Mouse (Mus musculus) retina, postnatal 1 day (tissue): ENCODE data around the gene Pafah1b2.
A peak's percentile ranks its signal among the peaks of the same experiment; 100 is the strongest.

ENCODE experiments used
- DNase-seq: peaks from one replicate; pipeline ENCODE4 v3.0.0-alpha.2; 2012

Gene Pafah1b2

DNA sequence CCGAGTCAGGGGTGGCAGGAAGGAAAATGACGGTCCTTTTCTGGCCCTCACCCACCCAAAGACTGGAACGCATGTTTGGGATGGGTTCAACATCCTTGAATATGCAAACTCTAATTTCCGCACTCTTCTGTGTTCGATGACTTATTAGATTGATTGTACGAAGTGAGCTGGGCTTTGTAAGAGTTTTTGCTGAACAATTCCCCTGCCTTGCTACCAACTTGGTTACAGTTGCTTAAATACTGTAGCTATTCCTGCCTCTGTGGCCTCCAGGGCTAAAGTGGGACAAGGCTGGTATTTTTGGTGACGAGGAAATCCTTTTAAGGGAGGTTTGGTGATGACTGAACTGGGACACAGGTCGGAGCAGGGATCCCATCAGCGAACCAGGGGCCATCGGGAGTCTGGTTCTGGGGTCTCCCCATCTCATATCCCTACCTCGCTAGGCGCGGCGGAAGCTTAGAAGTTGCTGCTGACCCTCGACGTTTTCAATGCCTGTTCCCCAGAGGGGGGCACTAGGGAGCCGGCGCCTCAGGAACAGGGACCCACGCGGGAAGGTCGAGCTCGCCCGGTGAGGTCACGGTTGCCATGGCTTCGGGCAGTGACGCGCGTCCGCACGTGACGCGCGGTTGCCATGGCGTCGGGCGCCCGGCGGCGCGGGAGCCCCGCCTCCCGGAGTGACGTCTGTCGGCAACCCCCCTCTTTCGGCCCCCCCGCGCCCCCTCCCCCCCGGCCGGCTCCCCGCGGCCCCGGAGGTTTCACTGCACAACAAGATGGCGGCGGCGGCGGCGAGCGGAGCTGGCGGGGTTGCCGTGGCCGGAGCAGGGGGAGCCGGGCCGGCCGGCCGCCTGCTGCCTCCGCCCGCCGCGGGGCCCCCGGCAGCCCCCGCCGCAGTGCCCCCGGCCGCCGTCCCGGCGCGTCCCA, at the start of gene Pafah1b2, which contains the start of gene Sik3:
Gene Pafah1b2 (minus strand): TSS at position 600 of the 918 bp plus-strand sequence.
Gene Sik3 (plus strand): TSS at position 730 of the 918 bp plus-strand sequence.
- DNase-seq, result peak; percentile 97

DNA sequence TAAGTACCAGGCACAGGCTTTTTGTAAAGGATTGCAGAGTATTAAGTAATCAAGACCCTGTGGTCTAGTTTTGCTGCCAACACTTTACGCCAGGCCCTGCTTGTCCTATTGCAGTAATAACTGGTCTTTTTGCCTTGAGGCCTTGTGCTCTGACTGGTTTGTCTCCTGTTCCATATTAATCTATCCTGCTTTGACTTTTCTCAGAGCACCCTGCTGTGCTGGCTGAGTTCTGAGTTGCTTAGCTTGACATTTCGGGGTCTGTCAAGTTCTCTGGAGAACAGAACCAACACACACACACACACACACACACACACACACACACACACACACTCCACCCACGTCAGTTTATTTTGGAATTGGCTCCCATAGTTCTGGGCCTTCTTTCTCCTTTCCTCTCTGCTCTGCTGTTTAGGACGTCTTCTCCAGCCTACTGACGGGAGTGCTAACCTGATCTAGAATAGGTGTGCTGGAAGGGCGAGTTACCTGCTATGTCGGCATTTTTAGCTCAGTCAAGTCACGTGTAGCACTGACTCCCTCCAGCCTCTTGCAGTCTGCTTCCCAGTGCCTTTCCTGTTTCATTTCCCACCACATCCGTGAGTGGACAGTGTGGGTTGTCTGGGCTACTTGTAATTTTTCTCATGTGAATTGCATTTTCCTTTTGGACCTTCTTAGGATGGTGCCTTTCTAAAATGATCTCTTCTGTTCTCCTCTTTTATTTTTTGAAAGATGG, 49.4 kb upstream of the Pafah1b2 start:
- DNase-seq, result peak; percentile 27

DNA sequence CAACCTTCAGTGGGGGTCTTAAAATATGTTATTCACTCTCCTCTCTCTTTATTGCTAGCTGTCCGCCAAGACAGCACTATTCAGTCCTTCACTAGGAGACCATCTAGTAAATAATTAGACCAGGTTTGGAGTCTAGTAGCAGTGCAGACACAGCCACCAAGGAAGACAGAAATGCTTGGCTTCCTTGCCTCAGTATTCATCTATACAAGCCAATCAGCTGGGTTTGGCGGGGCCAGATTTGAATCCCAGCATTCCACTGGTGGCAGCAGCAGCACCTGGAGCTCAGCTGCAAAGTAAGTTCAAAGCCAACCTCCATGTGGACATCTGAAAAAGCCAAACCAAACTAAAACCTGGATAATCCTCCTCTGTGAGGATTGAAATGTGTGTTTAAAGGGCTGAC, 47.8 kb upstream of the Pafah1b2 start:
- no peak for DNase-seq

DNA sequence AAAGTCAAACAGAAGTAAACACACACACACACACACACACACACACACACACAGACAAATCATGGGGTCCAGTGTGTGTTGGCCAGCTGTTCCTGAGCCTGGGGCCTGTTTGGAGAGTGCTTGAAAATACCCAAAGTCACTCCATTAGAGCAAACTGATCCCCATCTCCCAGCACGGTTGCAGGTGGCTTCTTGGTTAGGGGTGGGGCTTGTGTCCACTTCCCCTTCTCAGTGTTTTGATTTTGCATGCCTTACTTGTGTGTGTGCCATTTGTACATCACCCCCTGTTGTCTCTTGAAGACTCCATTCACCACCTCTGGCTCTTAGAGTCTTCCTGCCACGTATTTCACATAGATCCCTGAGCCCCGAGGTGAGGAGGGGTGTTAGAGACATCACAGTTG, 45.6 kb upstream of the Pafah1b2 start:
- DNase-seq, result no peak

DNA sequence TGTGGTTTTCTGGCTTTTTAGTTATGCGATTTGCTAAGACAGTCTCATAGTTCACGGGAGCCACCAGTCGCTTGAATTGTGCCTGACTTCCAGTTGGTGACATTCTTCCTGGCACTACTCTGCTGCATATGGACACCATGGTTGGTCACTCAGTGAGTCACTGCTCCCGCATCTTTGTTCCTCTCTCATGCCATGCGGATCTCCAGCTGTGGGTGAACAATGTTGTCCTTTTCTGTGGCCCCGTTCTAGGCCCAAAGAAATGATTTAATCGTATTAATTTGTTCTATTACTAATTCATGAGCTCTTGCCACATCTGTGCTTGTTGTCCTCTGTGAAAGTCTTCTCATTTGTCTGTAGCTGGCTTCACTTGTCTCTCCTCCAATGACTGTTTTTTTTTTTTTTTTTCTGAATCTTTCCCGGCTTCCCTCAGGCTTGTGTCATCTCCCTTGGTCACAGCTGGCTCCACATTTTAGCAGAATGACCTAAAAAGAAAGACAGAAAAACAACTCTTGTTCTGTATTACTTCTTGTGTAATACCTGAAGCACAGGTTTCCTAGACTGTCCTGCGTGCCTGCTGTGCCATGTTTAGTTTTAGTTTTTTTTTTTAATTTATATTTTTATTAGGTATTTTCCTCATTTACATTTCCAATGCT, 40.6 kb upstream of the Pafah1b2 start:
- no peak for DNase-seq

DNA sequence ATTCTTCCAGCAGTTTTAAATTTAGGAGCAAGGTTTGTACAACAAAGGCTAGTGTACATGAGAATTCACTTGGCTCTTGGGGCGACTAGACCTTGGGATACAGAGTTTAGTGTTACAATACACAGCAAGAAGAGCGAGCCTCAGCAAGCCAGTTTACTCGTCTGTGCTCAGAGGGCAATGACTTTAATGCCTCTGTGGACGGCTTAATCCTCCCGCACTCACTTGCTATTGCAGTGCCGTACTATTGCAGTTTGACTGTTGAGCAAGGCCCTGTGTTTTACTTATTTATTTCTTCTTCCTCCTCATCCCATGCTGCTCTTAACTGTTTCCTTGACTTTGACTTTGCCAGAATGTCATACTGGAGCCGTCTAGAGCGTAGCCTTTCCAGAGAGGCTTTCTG, 37.7 kb upstream of the Pafah1b2 start:
- no peak for DNase-seq

DNA sequence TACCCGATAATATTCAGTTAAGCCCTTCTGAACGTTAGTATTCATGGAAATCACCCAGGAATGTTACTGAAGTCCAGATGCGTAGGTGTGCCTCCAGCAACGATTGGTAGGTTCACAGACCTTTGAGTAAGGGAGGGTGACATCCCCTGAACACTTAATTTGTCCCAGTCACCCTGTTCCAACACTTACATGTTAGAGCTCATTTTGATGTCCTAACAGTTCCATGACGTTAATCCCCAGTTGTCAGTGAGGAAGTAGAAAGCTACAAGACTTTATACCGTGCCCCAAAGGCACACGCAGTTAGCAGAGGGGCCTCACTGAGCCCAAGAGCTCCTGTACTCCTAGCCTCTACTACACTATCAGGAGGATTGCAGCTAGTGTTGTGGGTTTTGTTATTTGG, 37.0 kb upstream of the Pafah1b2 start:
- DNase-seq, result no peak

DNA sequence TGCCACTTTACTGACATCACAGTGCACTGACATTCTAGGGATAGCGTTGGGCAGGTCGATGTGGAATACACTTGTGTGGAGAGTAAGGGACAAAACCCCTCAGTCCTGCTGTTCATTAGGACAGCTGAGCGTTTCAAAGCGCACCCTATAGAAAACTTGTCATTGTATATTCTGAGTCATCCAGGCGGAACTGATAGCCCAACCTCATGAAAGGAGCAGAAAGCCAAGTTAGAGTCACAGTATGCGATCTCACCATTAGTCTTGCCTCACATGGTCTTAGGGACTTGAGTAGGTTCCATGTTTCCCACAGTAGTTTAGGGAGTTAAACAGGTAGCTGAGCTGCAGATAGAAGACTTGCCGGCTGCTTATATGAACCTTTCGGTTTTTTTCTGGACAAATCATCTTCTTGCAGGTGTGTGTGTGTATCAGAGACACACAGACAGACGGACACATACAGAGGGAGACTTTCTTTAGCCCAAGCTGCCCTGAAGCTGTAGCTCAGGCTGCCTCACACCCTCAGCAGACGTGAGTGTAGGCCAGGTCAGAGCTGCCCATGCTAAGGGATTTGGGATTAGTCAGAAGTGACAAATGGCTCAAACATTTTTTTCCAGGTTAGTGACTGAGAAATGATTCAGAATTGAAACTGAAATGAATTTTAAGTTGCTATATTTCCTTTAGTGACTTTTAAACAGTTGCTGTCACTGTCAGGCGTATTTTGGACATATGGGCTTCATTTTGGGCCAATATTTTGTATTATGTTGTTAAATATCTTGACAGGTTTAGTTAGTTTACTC, 34.4 kb upstream of the Pafah1b2 start:
- DNase-seq, result peak; percentile 23

DNA sequence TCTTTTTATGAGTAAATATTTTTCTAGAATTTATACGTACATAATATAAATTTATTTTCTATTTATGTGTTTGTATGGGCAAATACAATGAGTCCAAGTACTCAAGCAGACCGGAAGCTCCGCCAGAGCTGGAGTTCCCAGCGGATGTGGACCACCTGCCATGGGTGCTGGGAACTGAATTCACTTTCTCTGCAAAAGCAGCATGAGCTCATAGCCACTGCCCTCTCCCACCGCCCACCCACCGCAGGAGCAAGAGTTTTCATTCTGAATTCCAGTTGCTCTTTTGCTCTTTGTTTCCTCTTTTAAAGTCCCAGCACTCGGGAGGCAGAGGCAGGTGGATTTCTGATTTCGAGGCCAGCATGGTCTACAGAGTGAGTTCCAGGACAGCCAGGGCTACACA, 31.1 kb upstream of the Pafah1b2 start:
- no peak for DNase-seq

DNA sequence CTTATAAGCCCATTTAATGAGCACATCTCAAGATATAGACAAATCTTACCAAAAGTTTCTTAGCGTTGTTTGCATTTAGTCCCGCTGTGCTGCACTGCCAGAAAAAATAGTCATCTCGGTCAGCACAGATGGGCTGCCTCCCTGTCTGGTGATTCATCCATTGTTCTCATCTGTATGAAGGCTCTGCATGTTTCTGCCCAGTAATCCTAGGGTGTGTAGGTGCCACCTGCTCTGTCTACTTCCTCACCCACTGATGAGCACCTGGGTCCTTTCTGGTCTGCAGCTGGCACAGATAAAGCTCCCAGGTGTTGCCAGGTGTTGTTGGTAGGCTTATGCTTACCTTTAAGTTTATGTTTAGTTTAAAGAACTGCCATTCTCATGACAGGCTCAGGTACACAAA, 29.9 kb upstream of the Pafah1b2 start:
- no peak for DNase-seq

DNA sequence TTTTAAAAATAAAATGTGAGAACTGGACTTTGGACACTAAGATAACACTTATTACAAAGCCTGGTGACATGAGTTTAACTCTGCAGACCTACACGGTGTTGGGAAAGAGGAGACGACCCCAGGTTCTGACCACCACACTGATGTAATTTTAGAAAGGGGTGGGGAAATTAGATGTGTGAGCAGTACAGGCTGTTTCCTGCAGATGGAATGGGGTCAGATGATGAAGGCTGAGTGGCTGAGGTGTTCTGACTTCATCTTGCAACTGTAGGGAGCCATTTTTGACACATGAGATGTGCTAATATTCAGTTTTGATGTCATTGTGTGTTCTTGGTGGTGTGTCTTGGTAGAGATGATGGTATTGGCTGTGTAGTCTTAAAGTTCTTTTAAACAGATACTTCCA, 28.7 kb upstream of the Pafah1b2 start:
- no peak for DNase-seq

DNA sequence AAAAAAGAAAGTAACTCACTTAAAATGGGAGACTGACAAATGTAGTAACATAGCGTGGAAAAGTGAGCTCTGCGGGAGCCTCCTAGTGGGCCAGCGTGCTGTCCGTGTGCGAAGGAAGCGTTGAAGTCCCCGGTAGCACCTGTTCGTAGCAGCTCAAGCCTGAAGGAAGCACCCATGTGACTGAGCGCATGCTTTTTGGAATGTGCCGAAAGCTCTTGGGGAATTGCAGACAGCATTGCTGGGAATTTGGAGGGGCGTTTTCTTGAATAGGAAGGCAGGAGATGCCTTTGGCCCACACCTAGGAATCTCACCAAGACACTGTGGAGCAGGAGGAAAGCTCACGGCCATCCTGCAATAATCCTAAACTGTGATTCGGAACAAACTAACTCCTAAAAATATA, 26.3 kb upstream of the Pafah1b2 start:
- DNase-seq, result no peak

DNA sequence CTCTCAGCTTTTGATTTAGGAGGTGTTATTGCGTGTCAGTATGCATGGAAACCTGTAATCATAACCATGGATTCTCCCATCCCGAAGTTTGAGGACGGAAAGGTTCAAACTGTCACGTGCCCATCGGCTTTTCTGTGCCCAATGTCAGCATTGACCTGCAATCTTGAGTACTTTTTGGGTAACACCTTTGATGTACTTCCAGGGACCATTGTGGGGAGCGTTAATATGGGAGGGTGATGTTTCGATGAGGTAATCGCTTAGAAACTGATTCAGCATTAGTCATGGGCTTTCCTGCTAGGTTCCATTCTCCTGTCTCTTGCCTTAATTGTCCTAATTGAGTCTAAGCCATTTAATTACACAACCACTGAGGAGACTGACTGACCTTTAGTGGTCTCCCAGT, 24.4 kb upstream of the Pafah1b2 start:
- DNase-seq, result no peak

DNA sequence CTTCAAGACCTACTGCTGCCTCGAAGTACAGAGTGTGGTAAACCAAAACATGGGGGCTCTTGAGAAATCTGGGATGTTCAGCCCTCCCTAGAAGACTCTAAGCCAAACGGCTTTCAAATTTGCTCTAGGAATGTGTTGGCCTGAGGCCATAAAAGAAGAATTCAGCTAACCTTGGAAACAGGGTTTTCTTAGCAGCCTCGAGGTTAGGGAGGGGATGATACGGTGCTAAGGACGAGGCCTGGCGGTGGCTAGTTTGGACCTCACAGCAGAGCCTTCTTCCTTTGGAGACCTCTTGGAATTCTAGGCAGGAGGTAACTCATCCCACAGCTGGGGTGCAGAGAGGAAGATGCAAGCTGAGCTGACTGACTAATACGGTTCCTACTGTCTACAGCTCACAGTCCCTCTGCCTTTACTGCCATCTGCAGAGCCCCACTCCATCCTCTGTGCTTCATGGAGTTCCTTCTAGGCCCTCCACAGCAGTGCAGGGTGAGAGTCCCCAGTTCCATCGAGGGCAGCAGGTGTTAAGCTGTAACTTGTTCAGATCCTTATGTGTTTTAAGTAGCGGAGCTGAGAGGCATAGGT, 22.9 kb upstream of the Pafah1b2 start:
- no peak for DNase-seq

DNA sequence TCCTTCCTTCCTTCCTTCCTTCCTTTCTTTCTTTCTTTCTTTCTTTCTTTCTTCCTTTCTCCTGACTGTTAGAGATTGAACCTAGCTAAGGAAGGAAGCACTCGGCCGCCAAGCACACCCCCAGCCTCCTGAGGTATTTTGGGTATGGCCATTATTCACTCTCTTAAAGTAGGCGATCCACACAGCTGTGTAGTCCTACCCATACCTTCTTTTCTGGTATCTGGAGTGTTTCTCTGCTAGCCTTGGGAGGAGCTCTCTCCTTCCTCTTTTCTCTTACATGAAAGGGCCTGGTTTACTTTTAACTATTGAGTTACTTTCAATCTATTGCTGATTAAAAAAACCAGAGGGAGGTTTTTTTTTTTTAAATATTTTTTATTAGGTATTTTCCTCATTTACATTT, 21.4 kb upstream of the Pafah1b2 start:
- DNase-seq, result no peak

DNA sequence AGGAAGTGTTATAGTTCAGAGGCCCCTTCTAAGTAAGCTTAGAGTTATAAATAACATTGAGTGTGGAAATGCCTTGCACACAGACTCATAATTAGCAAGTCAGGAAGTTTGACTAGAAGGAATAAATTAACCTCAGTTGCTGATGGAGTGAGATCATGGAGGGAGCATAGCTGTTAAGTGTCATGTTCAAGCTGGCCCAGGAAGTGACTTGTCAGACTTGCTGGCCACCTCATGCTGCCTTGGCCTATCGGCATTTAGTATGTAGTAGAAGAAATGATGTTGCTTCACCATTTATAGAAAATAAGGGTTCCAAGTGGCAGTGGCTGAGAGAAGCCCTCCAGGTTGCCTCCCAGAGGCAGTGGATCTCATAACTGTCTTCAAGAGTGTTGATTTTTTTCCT, 20.6 kb upstream of the Pafah1b2 start:
- DNase-seq, result no peak

DNA sequence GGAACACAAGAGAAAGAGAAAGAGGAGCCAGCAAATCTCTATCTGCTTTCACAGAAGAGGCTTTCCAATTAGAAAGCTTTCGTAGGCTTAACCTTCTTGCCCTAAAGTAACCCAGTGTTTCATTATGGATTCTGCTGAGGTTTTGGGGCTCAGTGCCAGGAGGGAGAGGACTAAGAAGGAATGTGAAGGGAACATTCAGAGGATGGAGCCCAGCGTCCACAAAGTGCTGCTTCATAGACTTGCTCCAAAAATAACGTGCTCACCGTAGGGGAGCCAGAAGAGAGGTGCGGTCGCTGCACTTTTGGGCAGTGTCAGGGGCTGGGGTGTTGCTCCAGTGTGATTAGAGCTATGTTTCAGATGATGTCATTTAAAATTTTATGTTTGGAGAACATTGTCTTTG, 19.7 kb upstream of the Pafah1b2 start:
- no peak for DNase-seq

DNA sequence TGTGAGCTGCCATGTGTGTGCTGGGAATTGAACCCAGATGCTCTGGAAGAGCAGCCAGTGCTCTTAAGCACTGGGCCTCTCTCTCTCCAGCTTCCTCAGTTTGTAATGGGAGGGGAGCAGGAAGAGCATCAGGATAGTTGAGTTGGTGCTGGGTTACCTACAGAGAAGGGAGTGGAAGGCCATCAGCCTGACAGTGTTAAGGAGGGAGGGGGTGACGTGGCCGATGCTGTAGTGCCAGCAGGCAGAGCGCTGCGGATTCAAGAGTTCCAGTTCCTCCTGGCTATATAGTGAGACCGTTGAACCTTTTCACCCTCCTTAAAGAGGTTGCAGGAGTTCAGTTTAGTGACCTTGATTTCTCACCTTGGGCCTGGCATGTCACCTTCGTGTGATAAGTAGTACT, 18.5 kb upstream of the Pafah1b2 start:
- no peak for DNase-seq

DNA sequence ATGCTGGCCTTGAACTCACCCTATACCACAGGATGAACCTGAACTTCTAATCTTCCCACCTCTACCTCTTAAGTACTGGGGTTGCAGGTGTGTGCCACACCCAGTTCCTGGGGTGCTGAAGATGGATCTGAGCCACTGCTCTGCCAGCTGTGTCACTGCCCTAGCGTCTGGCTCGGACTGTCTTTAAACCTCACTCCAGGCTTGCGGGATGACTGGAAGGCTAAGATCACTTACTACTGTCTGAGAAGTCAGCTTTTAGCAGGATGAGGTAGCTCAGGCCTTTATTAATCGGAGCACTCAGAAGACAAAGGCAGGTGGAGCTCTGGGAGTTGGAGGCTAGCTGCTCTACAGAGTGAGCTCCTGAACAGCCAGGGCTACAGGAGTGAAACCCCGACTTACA, 17.7 kb upstream of the Pafah1b2 start:
- no peak for DNase-seq

DNA sequence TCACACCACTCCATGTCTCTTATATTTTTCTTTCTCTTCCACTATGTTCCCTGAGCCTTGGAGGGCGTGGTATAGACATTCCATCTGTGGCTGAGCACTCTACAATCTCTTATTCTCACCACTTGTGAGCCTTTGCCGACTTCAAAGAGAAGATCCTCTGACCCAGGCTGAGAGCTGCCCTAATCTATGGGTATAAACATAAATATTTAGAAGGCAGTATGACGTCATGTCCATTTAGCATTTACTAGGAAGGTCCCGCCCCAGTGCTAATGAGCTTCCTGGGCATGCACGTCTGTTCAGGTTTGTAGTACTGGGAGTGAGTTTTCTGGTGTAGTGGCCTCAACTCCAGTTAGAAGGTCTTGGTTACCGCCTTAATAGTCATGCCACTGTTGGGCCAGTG, 17.0 kb upstream of the Pafah1b2 start:
- no peak for DNase-seq

DNA sequence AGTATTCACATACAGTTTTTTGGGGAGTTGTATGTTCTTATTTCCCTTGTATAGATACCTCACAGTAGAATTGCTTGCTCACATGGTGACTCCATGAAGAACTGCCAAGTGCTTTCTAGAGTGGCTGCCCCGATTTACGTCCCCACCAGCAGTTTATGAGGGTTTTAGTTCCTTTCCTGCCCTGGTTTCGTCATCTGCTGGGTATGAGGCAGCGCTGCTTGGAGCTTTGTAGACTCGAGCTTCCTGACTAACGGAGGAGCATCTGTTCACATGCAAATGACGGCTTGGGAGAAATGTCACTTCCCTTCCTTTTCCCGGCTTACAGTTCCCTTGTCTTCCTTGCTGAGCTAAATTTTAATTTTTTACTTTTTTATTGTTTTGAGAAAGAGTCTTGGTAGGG, 15.5 kb upstream of the Pafah1b2 start:
- no peak for DNase-seq

DNA sequence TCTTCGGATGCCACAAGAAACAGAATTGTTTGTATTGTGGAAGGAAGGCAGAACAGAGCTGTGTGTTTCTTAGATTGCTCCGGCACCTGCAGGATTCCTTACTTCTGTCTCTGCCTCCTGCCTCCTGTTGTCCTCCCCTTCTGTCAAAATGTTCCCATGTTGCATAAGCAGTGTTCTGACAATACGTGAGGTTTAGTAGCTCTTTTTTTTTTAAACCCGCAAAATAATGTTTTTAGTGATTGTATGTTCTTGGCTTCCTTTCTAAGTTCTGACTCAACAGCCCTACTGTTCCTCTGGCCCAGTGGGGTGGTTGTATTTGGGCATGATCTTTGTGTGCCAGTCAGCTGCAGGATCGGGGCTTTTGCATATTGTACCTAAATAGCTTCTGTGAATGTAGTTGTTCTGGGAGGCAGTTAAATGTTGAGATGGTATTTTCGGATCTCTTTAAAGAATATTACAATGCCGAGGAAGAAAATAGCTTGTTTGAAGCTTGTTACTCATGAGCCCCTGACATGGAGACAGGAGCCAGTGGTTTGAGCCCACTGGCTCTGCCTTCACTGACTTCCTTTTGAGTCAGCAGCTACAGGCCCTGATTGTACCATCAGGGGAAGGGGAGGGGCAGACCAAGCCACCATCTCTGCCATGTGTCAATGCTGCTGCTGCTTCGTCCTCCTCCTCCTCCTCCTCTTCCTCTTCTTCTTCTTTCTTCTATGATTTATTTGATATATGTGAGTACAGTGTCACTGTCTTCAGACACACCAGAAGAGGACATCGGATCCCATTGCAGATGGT, 13.8 kb upstream of the Pafah1b2 start:
- DNase-seq, result no peak
